Mouse (Mus musculus) heart, adult 2 months (tissue): Measurements from ENCODE around the gene Ripor3. TPM values are rescaled to one million over a fixed set of nuclear protein-coding genes. Genes with fewer than 3 reads are reported as not detected.

ENCODE experiments used
- DNase-seq, 2 experiments: peaks; one replicate each; pipeline ENCODE4 v3.0.0; 2021
- H3K27ac ChIP-seq: fragments of 200-600 bp; 2 replicates; pipeline ENCODE4 v1.8.1; 2022
- H3K27me3 ChIP-seq: fragments of 200-500 bp; 2 replicates; pipeline ENCODE4 v1.6.1; 2012; ENCODE audit warnings: mild to moderate bottlenecking, low read length, inconsistent platforms, mixed read lengths; ENCODE audit not compliant: control insufficient read depth, insufficient read depth
- H3K36me3 ChIP-seq: fragments of 200-500 bp; 2 replicates; pipeline ENCODE4 v1.6.1; 2012; ENCODE audit warnings: low read length, inconsistent platforms; ENCODE audit not compliant: control insufficient read depth, insufficient read depth
- H3K4me1 ChIP-seq: fragments of 200-500 bp; 2 replicates; pipeline ENCODE4 v1.6.1; 2011; ENCODE audit warnings: low read length; ENCODE audit not compliant: control insufficient read depth, insufficient read depth
- H3K4me3 ChIP-seq: fragments of 200-600 bp; 2 replicates; pipeline ENCODE4 v1.8.1; 2022
- H3K79me2 ChIP-seq: fragments of 200-500 bp; replicated peaks from 2 replicates; pipeline ENCODE4 v1.6.1; 2012; ENCODE audit warnings: mild to moderate bottlenecking, inconsistent platforms, low read length, moderate library complexity, mixed read lengths; ENCODE audit not compliant: control insufficient read depth, insufficient read depth
- H3K9ac ChIP-seq: fragments of 200-500 bp; 2 replicates; pipeline ENCODE4 v1.6.1; 2012; ENCODE audit warnings: low read depth, mild to moderate bottlenecking, control low read depth, inconsistent platforms, low read length, mixed read lengths
- CTCF ChIP-seq: fragments of 200-600 bp; IDR thresholded peaks from 2 replicates; pipeline ENCODE4 v1.8.1; 2022; ENCODE audit warnings: antibody characterized with exemption, mild to moderate bottlenecking, moderate library complexity
- EP300 ChIP-seq: fragments of 200-500 bp; IDR thresholded peaks from 2 replicates; pipeline ENCODE4 v1.6.1; 2011; ENCODE audit warnings: low read depth, low read length, control low read depth; ENCODE audit not compliant: insufficient read depth
- POLR2A ChIP-seq: fragments of 200-500 bp; IDR thresholded peaks from 2 replicates; pipeline ENCODE4 v1.6.1; 2011; ENCODE audit warnings: mild to moderate bottlenecking, low read depth, low read length, control low read depth; ENCODE audit not compliant: insufficient read depth
- WGBS: fragments of 180-500 bp; shearing (Covaris S2); methylation state at CpG from one replicate; pipeline ENCODE4 v1.1.7; 2018; 5-methylcytosine and 5-hydroxymethylcytosine counted together
- intact Hi-C: fragments of 180-260 bp; cut with DNase I; formaldehyde crosslinking; loops from one replicate; pipeline ENCODE4 v1.15.1; 2025
- polyA plus RNA-seq: library from polyadenylated mRNA; depleted of rRNA; stranded (reverse); fragments of >200 nt; gene quantifications from 2 replicates; pipeline ENCODE4 v1.2.3, GENCODE M21; 2012
- total RNA-seq, 2 experiments: library from RNA; stranded (reverse); gene quantifications; 2 replicates each; pipeline ENCODE4 v1.2.3; 2021

Ripor3 gene
- total and polyA plus RNA-seq, 3 experiments: 0.21 to 1.5 (median 0.36) TPM

DNA sequence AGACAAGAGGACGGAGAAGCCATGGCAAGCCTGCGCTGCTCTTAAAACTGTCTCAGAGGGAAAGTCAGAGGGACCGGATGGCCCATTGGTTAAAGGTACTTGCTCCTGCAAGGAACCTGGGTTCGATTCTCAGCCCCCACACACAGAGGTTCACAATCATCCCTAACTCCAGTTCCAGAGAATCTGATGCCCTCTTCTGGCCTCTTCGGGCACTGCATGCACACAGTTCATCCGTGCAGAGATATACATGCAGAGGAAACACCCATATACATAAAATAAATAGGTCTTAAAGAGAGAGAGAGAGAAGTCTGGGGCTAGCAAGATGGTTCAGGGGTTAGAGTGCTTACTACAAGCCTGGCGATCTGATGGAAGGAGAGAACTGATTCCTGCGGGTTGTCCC, 15.5 kb upstream of the Ripor3 start:
- Histone ChIP-seq H3K4me1 (no peaks in the 10 kb centered on the region; the same call in 1 of the 2 replicates), H3K4me3 (no peak overlapping the region), H3K27me3 (no peaks in the 10 kb centered on the region), H3K36me3 (no peaks in the 10 kb centered on the region), H3K9ac (no peak overlapping the region), H3K27ac (no peak overlapping the region), H3K79me2 (no peaks in the 10 kb centered on the region)
- DNase-seq: no peak
- TF ChIP-seq EP300: no peak
- TF ChIP-seq POLR2A: no peak
- TF ChIP-seq CTCF: peak; percentile 43
- intact Hi-C loops: no loop called here
- 96% methylated on average over 8 of the region's 8 CpGs for WGBS

DNA sequence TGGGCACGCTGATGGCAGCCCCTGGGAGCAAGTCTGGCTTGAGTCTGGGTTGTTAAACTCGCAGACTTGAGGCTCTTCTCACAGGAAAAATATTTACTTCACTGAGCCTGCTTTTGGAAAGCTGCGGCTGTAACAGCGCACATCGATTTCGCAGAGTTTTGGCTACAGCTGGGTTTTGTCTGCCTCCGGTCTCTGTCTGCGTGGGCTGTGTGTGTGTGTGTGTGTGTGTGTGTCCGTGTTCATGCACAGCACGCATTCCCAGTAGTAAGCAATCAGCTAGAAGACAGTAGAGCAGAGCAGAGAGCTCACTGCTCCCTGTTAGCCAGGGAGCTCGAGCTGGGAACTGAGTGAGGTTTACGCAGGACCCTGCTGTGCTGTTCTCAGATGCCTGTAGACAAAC, 14.8 kb upstream of the Ripor3 start:
- no peaks in the 10 kb centered on the region for H3K79me2 ChIP-seq
- intact Hi-C loops: no loop called here

DNA sequence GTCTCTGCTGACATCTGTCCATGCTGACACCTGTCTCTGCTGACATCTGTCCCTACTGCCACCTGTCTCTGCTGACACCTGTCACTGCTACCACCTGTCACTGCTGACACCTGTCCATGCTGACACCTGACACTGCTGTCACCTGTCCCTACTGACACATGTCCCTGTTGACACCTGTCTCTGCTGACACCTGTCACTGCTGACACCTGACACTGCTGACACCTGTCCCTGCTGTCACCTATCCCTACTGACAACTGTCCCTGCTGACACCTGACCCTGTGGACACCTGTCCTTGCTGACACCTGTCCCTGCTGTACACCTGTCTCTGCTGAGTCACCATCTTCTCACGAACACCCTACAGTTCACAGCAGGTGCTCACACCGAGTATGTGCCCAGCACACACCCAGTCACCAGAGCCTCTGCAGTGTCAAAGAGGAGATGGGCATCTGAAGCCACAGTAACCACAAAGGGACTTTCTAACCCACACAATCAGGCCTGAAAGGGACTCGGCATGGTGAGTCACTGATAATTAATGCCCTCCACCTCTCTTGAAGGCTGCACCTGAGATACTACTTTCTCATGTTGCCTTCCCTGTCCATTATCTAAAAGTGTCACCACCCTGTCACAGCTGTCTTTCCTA, 13.5 kb upstream of the Ripor3 start:
- intact Hi-C loops: no loop called here
- no peaks in the 10 kb centered on the region for H3K79me2 ChIP-seq
- H3K36me3 ChIP-seq: no peaks in the 10 kb centered on the region
- 61% methylated on average over 3 of the region's 3 CpGs for WGBS
- H3K4me1 ChIP-seq: no peaks in the 10 kb centered on the region; the same call in 1 of the 2 replicates
- H3K4me3 ChIP-seq: no peak overlapping the region
- no peak overlapping the region for H3K27ac ChIP-seq
- no peak overlapping the region for H3K9ac ChIP-seq
- DNase-seq: no peak
- no peak for TF ChIP-seq POLR2A
- H3K27me3 ChIP-seq: no peaks in the 10 kb centered on the region

More for the DNA sequence above, 14.8 kb upstream of the Ripor3 start:
- H3K27me3 ChIP-seq: no peaks in the 10 kb centered on the region
- peak; percentile 55 to 71 for DNase-seq
- no peak for TF ChIP-seq CTCF
- 0 out of 2 replicates have a peak, but pooled peaks have one; percentile 47 for TF ChIP-seq EP300
- H3K27ac ChIP-seq: no peak overlapping the region
- WGBS: 64% methylated on average over 12 of the region's 12 CpGs
- H3K9ac ChIP-seq: no peak overlapping the region
- H3K36me3 ChIP-seq: no peaks in the 10 kb centered on the region
- H3K4me3 ChIP-seq: no peak overlapping the region
- no peaks in the 10 kb centered on the region; the same call in 1 of the 2 replicates for H3K4me1 ChIP-seq

DNA sequence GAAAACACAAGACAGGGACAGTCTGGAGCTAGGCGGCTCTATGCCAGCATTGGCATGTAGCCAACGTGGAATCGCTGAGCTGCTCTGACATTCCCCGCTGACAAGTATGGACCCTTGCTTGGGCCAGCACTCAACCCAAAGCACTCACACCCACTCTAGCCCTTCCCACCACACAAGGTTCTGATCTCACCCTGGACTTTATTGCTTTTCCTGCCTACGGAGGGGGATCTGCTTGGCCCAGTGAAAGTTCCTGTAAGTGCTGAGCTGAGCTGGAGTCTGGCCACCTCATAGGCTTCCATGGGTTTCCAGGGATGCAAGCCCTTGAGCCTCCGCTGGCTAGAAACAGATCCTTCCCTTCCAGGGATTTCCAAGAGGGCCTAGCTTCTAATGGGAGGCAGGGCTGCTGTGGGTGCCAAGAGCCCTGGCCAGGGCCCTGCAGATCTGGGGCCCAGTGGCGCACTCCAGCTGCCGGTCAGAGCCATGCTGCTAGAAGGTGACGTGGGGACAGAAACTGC, 8.8 kb upstream of the Ripor3 start:
- Histone ChIP-seq H3K27ac (no peak overlapping the region), H3K79me2 (no peaks in the 10 kb centered on the region), H3K4me3 (no peak overlapping the region), H3K36me3 (no peaks in the 10 kb centered on the region), H3K27me3 (no peaks in the 10 kb centered on the region), H3K4me1 (no peaks in the 10 kb centered on the region; the same call in 1 of the 2 replicates), H3K9ac (no peak overlapping the region)
- DNase-seq: peak; percentile 66 to 74
- TF ChIP-seq EP300 (no peak), POLR2A (no peak), CTCF (no peak)
- 45% methylated on average over 9 of the region's 9 CpGs for WGBS
- intact Hi-C loops: loop anchor here (5.0 kb wide), 1 partner anchor 332 kb away; the partner anchor contains the start of genes Cebpb and Tmem189

DNA sequence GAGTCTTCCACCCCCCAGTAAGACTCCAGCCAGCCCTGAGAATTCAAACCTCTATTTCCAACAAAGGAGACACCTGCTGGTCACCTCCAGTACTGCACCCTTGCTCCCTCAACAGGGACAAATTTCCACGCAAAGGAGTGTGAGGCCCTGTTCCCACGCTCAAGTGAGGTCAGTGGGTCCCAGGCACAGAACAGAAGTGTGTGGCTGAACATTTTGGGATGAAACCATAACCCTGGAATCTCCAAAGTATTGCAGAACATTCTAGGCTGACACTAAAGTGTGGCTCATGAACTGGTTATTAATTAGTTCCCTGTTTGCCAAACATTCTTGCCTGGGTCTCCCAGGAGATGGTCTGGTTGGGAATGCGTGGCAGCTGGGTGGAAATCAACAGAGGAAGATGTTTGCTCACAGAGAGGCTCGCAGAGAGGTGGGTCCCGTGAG, 6.6 kb upstream of the Ripor3 start:
- H3K36me3 ChIP-seq: no peaks in the 10 kb centered on the region
- H3K9ac ChIP-seq: no peak overlapping the region
- peak; percentile 74 to 84 for DNase-seq
- no peaks in the 10 kb centered on the region; the same call in 1 of the 2 replicates for H3K4me1 ChIP-seq
- 29% methylated on average over 5 of the region's 5 CpGs for WGBS
- H3K4me3 ChIP-seq: no peak overlapping the region
- H3K79me2 ChIP-seq: no peaks in the 10 kb centered on the region
- intact Hi-C loops: loop anchor here (5.0 kb wide), 1 partner anchor 330 kb away; the partner anchor contains the start of genes Cebpb and Tmem189
- peak; percentile 82 for TF ChIP-seq CTCF
- no peak for TF ChIP-seq POLR2A
- TF ChIP-seq EP300: 0 out of 2 replicates have a peak, but pooled peaks have one; percentile 39
- H3K27ac ChIP-seq: no peak overlapping the region
- no peaks in the 10 kb centered on the region for H3K27me3 ChIP-seq

DNA sequence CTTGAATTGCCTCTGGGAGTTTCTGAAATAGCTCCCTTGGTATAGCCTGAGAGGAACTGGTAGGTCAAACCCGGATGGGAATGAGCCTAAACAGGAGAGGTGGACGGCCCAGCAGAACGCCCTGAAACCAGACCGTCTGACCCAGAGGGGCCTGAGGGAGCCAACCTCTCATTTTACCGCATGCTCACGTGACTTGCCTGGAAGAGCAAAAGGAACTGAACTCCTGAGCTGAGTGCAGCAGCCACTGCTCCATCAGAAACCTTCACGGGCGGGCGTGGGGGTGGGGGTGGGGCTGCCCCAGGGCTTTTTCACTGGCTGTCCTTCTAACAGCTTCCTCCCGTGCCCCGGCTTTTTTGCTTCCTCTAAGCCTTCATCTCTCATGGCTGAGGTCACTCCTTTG, 475 bp upstream of the Ripor3 start:
- Histone ChIP-seq H3K4me1 (no peaks in the 10 kb centered on the region), H3K4me3 (no peak overlapping the region), H3K79me2 (no peaks in the 10 kb centered on the region), H3K27ac (no peak overlapping the region), H3K36me3 (no peaks in the 10 kb centered on the region), H3K27me3 (no peaks in the 10 kb centered on the region), H3K9ac (no peak overlapping the region)
- no peak for DNase-seq
- TF ChIP-seq CTCF (no peak), EP300 (no peak), POLR2A (no peak)
- intact Hi-C loops: loop anchor here (5.0 kb wide), 1 partner anchor 84 kb away; no protein-coding TSS in a partner anchor
- WGBS: 51% methylated on average over 11 of the region's 11 CpGs
